Mouse (Mus musculus) forebrain, embryonic 10.5 days (tissue): ENCODE measurements around the gene Pprc1. TPM values are rescaled to one million over a fixed set of nuclear protein-coding genes. Genes with fewer than 3 reads are reported as not detected.

Source experiments
- DNase-seq: peaks from one replicate; pipeline ENCODE4 v3.0.0-alpha.2; 2017; ENCODE audit warnings: low spot score; ENCODE audit errors: extremely low spot score
- H3K27ac ChIP-seq: fragments of 300-500 bp; sonication (generic); 2 replicates; pipeline ENCODE4 v1.5.1; 2016; ENCODE audit warnings: mild to moderate bottlenecking
- H3K27me3 ChIP-seq: fragments of 300-500 bp; sonication (generic); 2 replicates; pipeline ENCODE4 v1.6.1; 2016; ENCODE audit warnings: mild to moderate bottlenecking; ENCODE audit not compliant: poor library complexity, severe bottlenecking
- H3K36me3 ChIP-seq: fragments of 300-500 bp; sonication (generic); replicated peaks from 2 replicates; pipeline ENCODE4 v1.6.1; 2016; ENCODE audit warnings: mild to moderate bottlenecking, moderate library complexity
- H3K4me1 ChIP-seq: fragments of 300-500 bp; sonication (generic); 2 replicates; pipeline ENCODE4 v1.6.1; 2016
- H3K4me3 ChIP-seq: fragments of 300-500 bp; sonication (generic); 2 replicates; pipeline ENCODE4 v1.5.1; 2016; ENCODE audit warnings: mild to moderate bottlenecking, moderate library complexity
- H3K9me3 ChIP-seq: fragments of 300-500 bp; sonication (generic); 2 replicates; pipeline ENCODE4 v1.6.1; 2016; ENCODE audit warnings: mild to moderate bottlenecking, moderate library complexity
- WGBS: fragments of 180-500 bp; shearing (Covaris S2); methylation state at CpG from one replicate; pipeline ENCODE4 v1.1.7; 2016; 5-methylcytosine and 5-hydroxymethylcytosine counted together
- polyA plus RNA-seq: library from polyadenylated mRNA; unstranded; fragments of >200 nt; fragmentation: Nextera tagmentation; extraction: Ambion mirVana; gene quantifications from 2 replicates; pipeline ENCODE4 v1.2.1, GENCODE M21; 2016

The Pprc1 gene
- polyA plus RNA-seq, 1 experiment from 2014 or later = 57.5 TPM

DNA sequence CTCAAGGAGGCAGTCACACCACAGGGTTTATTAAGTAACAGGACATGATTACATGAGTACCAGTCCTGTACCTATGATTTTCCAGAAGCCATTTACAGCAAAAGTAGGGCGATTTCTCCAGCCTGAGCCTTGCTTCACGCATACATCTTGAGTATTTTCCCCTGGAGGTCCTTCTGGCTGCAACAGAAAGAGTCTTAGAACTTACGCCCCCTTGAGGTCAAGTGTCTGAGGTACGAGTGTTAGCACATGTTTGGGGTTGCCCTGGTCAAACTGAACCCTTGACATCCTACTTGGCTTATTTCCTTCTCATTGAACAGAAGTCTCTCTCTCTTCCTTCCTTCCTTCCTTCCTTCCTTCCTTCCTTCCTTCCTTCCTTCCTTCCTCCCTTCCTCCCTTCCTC, 69.9 kb downstream of the Pprc1 start:
- Histone ChIP-seq H3K4me1 (no peaks in the 10 kb centered on the region), H3K36me3 (no peaks in the 10 kb centered on the region), H3K9me3 (no peaks in the 10 kb centered on the region), H3K4me3 (no peak overlapping the region), H3K27me3 (no peaks in the 10 kb centered on the region), H3K27ac (no peak overlapping the region)
- 60% methylated on average over 4 of the region's 4 CpGs for WGBS
- DNase-seq = no peak

GRCm38 (mm10) chr19:46119458-46119857, 74.8 kb downstream of the Pprc1 start:
- no peak for DNase-seq
- Histone ChIP-seq H3K4me3 (no peak overlapping the region), H3K9me3 (no peaks in the 10 kb centered on the region), H3K36me3 (no peaks in the 10 kb centered on the region), H3K27ac (no peak overlapping the region), H3K4me1 (no peaks in the 10 kb centered on the region), H3K27me3 (no peaks in the 10 kb centered on the region)
- WGBS = 96% methylated on average over 3 of the region's 3 CpGs

DNA sequence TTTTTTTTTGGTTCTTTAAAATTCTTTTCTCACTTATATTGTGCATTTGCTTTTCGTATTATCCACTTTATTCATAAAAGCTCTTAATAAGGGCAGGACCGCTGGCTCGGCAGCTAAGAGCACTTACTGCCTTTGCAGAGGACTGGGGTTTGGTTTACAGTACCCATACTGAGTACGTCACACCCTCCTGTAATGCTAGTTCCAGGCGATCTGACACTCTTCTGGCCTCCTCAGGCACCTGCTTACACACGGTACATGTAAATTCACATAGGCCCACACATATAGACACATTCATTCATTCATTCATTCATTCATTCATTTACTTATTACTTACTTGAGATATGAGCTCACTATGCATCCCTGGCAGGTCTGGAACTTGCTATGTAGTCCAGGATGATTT, 76.2 kb downstream of the Pprc1 start:
- Histone ChIP-seq H3K4me3 (no peak overlapping the region), H3K27me3 (no peaks in the 10 kb centered on the region), H3K27ac (no peak overlapping the region), H3K36me3 (no peaks in the 10 kb centered on the region), H3K9me3 (no peaks in the 10 kb centered on the region), H3K4me1 (no peaks in the 10 kb centered on the region)
- 83% methylated on average over 6 of the region's 6 CpGs for WGBS
- DNase-seq = no peak

Other genes with a start within 250 kb of the Pprc1 start
- gene Kcnip2, start 228.8 kb upstream of the Pprc1 start, polyA plus RNA-seq = 0.71 and 0.86 TPM in 2 replicates
- gene Armh3, start 46.4 kb upstream of the Pprc1 start, polyA plus RNA-seq = 16.2 and 18.5 TPM in 2 replicates
- gene Hps6, start 41.4 kb upstream of the Pprc1 start, polyA plus RNA-seq = 3.4 and 4.6 TPM in 2 replicates
- 87.8 and 91.0 TPM in 2 replicates for gene Ldb1, start 328 bp downstream of the Pprc1 start, polyA plus RNA-seq
- gene Nolc1, start 31.0 kb downstream of the Pprc1 start, polyA plus RNA-seq = 167 and 168 TPM in 2 replicates
- 0.07 and 0.17 TPM in 2 replicates for gene Elovl3, start 87.0 kb downstream of the Pprc1 start, polyA plus RNA-seq
- 0.18 and 0.25 TPM in 2 replicates for gene Pitx3, start 103.4 kb downstream of the Pprc1 start, polyA plus RNA-seq
- gene Gbf1, start 107.6 kb downstream of the Pprc1 start, polyA plus RNA-seq = 36.9 and 41.8 TPM in 2 replicates